Mouse (Mus musculus) heart, adult 2 months (tissue): ENCODE data around the gene Polr2l. TPM values are rescaled to one million over a fixed set of nuclear protein-coding genes. Genes with fewer than 3 reads are reported as not detected.

Source experiments
- DNase-seq, 2 experiments: peaks; one replicate each; pipeline ENCODE4 v3.0.0; 2021
- H3K27ac ChIP-seq: fragments of 200-600 bp; 2 replicates; pipeline ENCODE4 v1.8.1; 2022
- H3K27me3 ChIP-seq: fragments of 200-500 bp; 2 replicates; pipeline ENCODE4 v1.6.1; 2012; ENCODE audit warnings: mild to moderate bottlenecking, low read length, inconsistent platforms, mixed read lengths; ENCODE audit not compliant: control insufficient read depth, insufficient read depth
- H3K36me3 ChIP-seq: fragments of 200-500 bp; 2 replicates; pipeline ENCODE4 v1.6.1; 2012; ENCODE audit warnings: low read length, inconsistent platforms; ENCODE audit not compliant: control insufficient read depth, insufficient read depth
- H3K4me1 ChIP-seq: fragments of 200-500 bp; 2 replicates; pipeline ENCODE4 v1.6.1; 2011; ENCODE audit warnings: low read length; ENCODE audit not compliant: control insufficient read depth, insufficient read depth
- H3K4me3 ChIP-seq: fragments of 200-600 bp; 2 replicates; pipeline ENCODE4 v1.8.1; 2022
- H3K79me2 ChIP-seq: fragments of 200-500 bp; replicated peaks from 2 replicates; pipeline ENCODE4 v1.6.1; 2012; ENCODE audit warnings: mild to moderate bottlenecking, inconsistent platforms, low read length, moderate library complexity, mixed read lengths; ENCODE audit not compliant: control insufficient read depth, insufficient read depth
- H3K9ac ChIP-seq: fragments of 200-500 bp; 2 replicates; pipeline ENCODE4 v1.6.1; 2012; ENCODE audit warnings: low read depth, mild to moderate bottlenecking, control low read depth, inconsistent platforms, low read length, mixed read lengths
- CTCF ChIP-seq: fragments of 200-600 bp; IDR thresholded peaks from 2 replicates; pipeline ENCODE4 v1.8.1; 2022; ENCODE audit warnings: antibody characterized with exemption, mild to moderate bottlenecking, moderate library complexity
- EP300 ChIP-seq: fragments of 200-500 bp; IDR thresholded peaks from 2 replicates; pipeline ENCODE4 v1.6.1; 2011; ENCODE audit warnings: low read depth, low read length, control low read depth; ENCODE audit not compliant: insufficient read depth
- POLR2A ChIP-seq: fragments of 200-500 bp; IDR thresholded peaks from 2 replicates; pipeline ENCODE4 v1.6.1; 2011; ENCODE audit warnings: mild to moderate bottlenecking, low read depth, low read length, control low read depth; ENCODE audit not compliant: insufficient read depth
- WGBS: fragments of 180-500 bp; shearing (Covaris S2); methylation state at CpG from one replicate; pipeline ENCODE4 v1.1.7; 2018; 5-methylcytosine and 5-hydroxymethylcytosine counted together
- intact Hi-C: fragments of 180-260 bp; cut with DNase I; formaldehyde crosslinking; loops from one replicate; pipeline ENCODE4 v1.15.1; 2025
- long read RNA-seq: library from polyadenylated mRNA; stranded (forward); transcript quantifications from one replicate; pipeline ENCODE4 v2.0.0, GENCODE M21; 2021
- polyA plus RNA-seq: library from polyadenylated mRNA; depleted of rRNA; stranded (reverse); fragments of >200 nt; gene quantifications from 2 replicates; pipeline ENCODE4 v1.2.3, GENCODE M21; 2012; rRNA removed
- total RNA-seq, 2 experiments: library from RNA; stranded (reverse); gene quantifications; 2 replicates each; pipeline ENCODE4 v1.2.3; 2021

The Polr2l gene
- total RNA-seq (10 to 100 TPM; 71.7 to 82.8 TPM), polyA plus RNA-seq (62.6 and 64.4 TPM in 2 replicates)
- long read RNA-seq, transcript Polr2l-201 (2 exons, 1,650 nt) = major isoform, 115 of 280 reads
- long read RNA-seq, partial matches to known transcripts = 0 of 280 reads
- long read RNA-seq, other reads (novel, unspliced or antisense) = 165 of 280 reads

DNA sequence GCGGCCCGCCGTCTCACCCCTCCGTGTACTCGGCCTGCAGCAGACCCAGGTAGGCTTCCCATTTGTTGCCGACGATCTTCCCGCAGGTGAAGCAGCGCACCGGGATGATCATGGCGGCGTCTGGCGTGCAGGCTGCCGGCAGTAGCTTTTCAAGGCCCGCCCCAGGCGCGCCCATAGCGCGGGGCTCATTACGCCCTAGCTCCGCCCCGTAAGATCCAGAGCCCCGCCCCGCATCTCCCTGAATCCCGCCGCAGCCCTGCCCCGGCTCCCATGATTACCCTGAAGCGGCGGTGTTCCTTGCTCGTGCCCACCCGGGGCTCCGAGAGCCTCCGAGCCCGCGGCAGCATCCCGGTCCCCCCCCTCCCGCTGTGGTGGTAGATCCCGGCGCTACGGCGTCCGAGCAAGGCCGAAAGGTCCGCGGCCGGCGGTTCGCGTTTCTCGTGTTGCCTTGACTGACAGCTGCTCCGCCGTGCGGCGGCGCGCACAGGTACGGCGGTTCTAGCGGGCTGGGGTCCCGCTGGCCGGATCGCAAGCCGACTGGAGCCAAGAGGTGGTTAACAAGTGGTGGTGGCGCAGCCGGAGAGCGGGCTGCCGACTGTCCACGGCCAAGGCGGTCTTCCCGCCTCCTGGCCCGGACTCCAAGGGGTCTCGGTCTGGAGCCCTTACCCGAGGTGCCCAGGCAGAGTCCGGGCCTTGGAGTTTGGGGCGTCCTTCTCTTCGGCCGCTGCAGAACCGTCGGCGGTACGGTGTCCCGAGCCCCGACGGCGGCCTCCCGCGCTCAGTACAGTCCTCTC, at the start of gene Polr2l, which contains the start of gene Tspan4:
Gene Polr2l, minus strand, starts transcription at position 122 of the 794 bp plus-strand sequence.
Gene Tspan4, plus strand, starts transcription at position 230 of the 794 bp plus-strand sequence.
- intact Hi-C loops = no loop called here
- no peaks in the 10 kb centered on the region; the same call in 1 of the 2 replicates for H3K79me2 ChIP-seq
- peak within 1 kb of the TSS; percentile 91 for H3K27ac ChIP-seq
- no peaks in the 10 kb centered on the region for H3K27me3 ChIP-seq
- H3K36me3 ChIP-seq = no peaks in the 10 kb centered on the region
- H3K4me3 ChIP-seq = peak within 1 kb of the TSS; percentile 95
- TF ChIP-seq EP300 = no peak
- peak; percentile 85 for TF ChIP-seq POLR2A
- peak; percentile 19; the same call in 1 of the 2 replicates for TF ChIP-seq CTCF
- WGBS = under 1% methylated on average over 87 of the region's 87 CpGs
- DNase-seq = peak; percentile 89 to 91
- peak within 1 kb of the TSS; percentile 81 for H3K9ac ChIP-seq
- H3K4me1 ChIP-seq = peaks cover 16% of the 10 kb centered on the region

- DNase-seq = no peak
- H3K27me3 ChIP-seq = no peaks in the 10 kb centered on the region
- no peaks in the 10 kb centered on the region for H3K79me2 ChIP-seq
- H3K4me1 ChIP-seq = 0 out of 2 replicates have a peak, but pooled peaks cover 1% of the 10 kb centered on the region
- H3K27ac ChIP-seq = no peak overlapping the region
- no peak for TF ChIP-seq POLR2A
- TF ChIP-seq CTCF = no peak
- no peak for TF ChIP-seq EP300
- no peaks in the 10 kb centered on the region for H3K36me3 ChIP-seq
- intact Hi-C loops = no loop called here
- no peak overlapping the region for H3K4me3 ChIP-seq
- H3K9ac ChIP-seq = no peak overlapping the region
- WGBS = 84% methylated on average over 4 of the region's 4 CpGs
Observed at GRCm38 (mm10) chr7:141524271-141524670, 49.3 kb upstream of the Polr2l start.

DNA sequence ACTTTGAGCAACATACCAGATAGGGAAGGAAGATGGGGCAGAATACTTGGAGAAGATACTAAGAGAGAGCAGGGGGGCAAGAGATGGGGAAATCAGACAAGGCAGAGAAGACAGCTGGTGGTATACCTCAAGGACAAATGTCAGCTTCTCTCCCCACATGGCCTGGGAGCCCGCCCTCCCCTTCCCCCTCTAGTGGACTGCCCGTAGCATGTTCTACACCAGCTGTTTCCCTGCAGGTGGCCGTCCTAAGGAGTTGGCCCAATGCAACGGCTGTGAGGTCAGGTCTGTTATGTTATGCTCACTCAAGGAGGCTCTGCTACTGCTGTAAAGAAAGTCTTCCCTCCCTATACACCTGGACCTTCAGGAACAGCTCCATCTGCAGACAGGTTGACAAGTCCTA, 48.1 kb upstream of the Polr2l start:
- no peak for DNase-seq
- TF ChIP-seq POLR2A (no peak), EP300 (no peak), CTCF (no peak)
- peaks cover 3% of the 10 kb centered on the region; the same call in 1 of the 2 replicates for H3K4me1 ChIP-seq
- no peaks in the 10 kb centered on the region for H3K27me3 ChIP-seq
- H3K9ac ChIP-seq = no peak overlapping the region
- H3K79me2 ChIP-seq = no peaks in the 10 kb centered on the region
- intact Hi-C loops = no loop called here
- no peak overlapping the region for H3K4me3 ChIP-seq
- no peak overlapping the region for H3K27ac ChIP-seq
- WGBS = 64% methylated on average over 4 of the region's 4 CpGs
- H3K36me3 ChIP-seq = no peaks in the 10 kb centered on the region

- Histone ChIP-seq H3K27me3 (no peaks in the 10 kb centered on the region), H3K36me3 (no peaks in the 10 kb centered on the region), H3K4me3 (no peak overlapping the region), H3K4me1 (peaks cover 3% of the 10 kb centered on the region; the same call in 1 of the 2 replicates), H3K79me2 (no peaks in the 10 kb centered on the region), H3K27ac (no peak overlapping the region), H3K9ac (no peak overlapping the region)
- DNase-seq = no peak
- intact Hi-C loops = no loop called here
- WGBS = 80% methylated on average over 1 of the region's 1 CpGs
- TF ChIP-seq CTCF = no peak
- TF ChIP-seq POLR2A = no peak
- TF ChIP-seq EP300 = no peak
Observed at GRCm38 (mm10) chr7:141519795-141520194, 44.9 kb upstream of the Polr2l start.

GRCm38 (mm10) chr7:141518926-141519325, 44.0 kb upstream of the Polr2l start:
- peak in 1 of 2 experiments; percentile 20 for DNase-seq
- H3K79me2 ChIP-seq = no peaks in the 10 kb centered on the region
- H3K27ac ChIP-seq = peak overlapping the region; percentile 47; the same call in 1 of the 2 replicates
- H3K4me3 ChIP-seq = no peak overlapping the region
- intact Hi-C loops = no loop called here
- TF ChIP-seq EP300 = no peak
- no peak for TF ChIP-seq CTCF
- H3K4me1 ChIP-seq = peaks cover 3% of the 10 kb centered on the region; the same call in 1 of the 2 replicates
- 47% methylated on average over 3 of the region's 3 CpGs for WGBS
- H3K36me3 ChIP-seq = no peaks in the 10 kb centered on the region
- no peaks in the 10 kb centered on the region for H3K27me3 ChIP-seq
- no peak overlapping the region for H3K9ac ChIP-seq

- H3K27ac ChIP-seq = peak overlapping the region; percentile 31; the same call in 1 of the 2 replicates
- WGBS = 78% methylated on average over 5 of the region's 5 CpGs
- H3K36me3 ChIP-seq = no peaks in the 10 kb centered on the region
- no peaks in the 10 kb centered on the region for H3K79me2 ChIP-seq
- DNase-seq = no peak
- no peak overlapping the region for H3K9ac ChIP-seq
- intact Hi-C loops = no loop called here
- H3K4me3 ChIP-seq = no peak overlapping the region
- H3K27me3 ChIP-seq = no peaks in the 10 kb centered on the region
- no peak for TF ChIP-seq CTCF
- no peak for TF ChIP-seq POLR2A
- peaks cover 3% of the 10 kb centered on the region; the same call in 1 of the 2 replicates for H3K4me1 ChIP-seq
Observed at GRCm38 (mm10) chr7:141518296-141518695, 43.4 kb upstream of the Polr2l start.
